Mouse (Mus musculus): Measurements from ENCODE around the gene Trmt44.

DNA sequence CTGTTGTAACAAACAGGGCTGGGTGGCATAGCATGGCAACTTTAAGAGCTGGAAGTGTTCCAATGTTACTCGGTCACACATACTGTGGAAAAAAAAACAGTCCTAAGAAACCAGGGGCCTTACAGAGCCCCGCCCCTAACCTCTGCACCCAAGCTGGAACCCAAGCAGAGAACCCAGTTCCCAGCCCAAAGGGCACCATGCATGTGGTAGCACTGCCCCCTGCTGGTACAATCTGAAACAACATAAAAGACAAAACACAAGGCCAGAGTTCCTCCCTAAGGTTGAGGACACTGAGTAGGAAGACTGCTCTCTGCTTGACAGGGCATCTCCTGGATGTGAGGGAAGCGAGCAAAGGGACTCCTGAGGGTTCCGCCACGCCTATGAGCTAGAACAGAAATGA, 64.3 kb downstream of the Trmt44 start:
- peak; percentile 98 for TF ChIP-seq CTCF (IDR thresholded peaks at IDR 0.05; ENCODE audit: extremely low read depth, insufficient read depth, low read length)
- no peak for TF ChIP-seq POLR2A (IDR thresholded peaks at IDR 0.05; ENCODE audit: extremely low read depth, insufficient read depth, low read length)
